Mouse (Mus musculus) forebrain, embryonic 16.5 days (tissue): ENCODE data around the gene Pabpn1. TPM values are rescaled to one million over a fixed set of nuclear protein-coding genes. Genes with fewer than 3 reads are reported as not detected.

ENCODE experiments used
- ATAC-seq: fragments of 200-750 bp; cut with Nextera tagmentation; 2 replicates; pipeline ENCODE4 v1.8.0; 2017; ENCODE audit warnings: mild to moderate bottlenecking, moderate library complexity
- H3K27ac ChIP-seq: fragments of 300-500 bp; sonication (generic); 2 replicates; pipeline ENCODE4 v1.5.1; 2014; ENCODE audit warnings: low read length, control low read depth
- H3K27me3 ChIP-seq: fragments of 300-500 bp; sonication (generic); replicated peaks from 2 replicates; pipeline ENCODE4 v1.6.1; 2014; ENCODE audit warnings: low read length; ENCODE audit not compliant: control insufficient read depth, insufficient read depth
- H3K36me3 ChIP-seq: fragments of 300-500 bp; sonication (generic); 2 replicates; pipeline ENCODE4 v1.6.1; 2014; ENCODE audit not compliant: control insufficient read depth, insufficient read depth
- H3K4me1 ChIP-seq: fragments of 300-500 bp; sonication (generic); replicated peaks from 2 replicates; pipeline ENCODE4 v1.6.1; 2014; ENCODE audit warnings: low read length; ENCODE audit not compliant: control insufficient read depth, insufficient read depth
- H3K4me2 ChIP-seq: fragments of 300-500 bp; sonication (generic); 2 replicates; pipeline ENCODE4 v1.6.1; 2014; ENCODE audit warnings: mild to moderate bottlenecking, low read length, control low read depth
- H3K4me3 ChIP-seq: fragments of 300-500 bp; sonication (generic); replicated peaks from 2 replicates; pipeline ENCODE4 v1.5.1; 2014; ENCODE audit warnings: mild to moderate bottlenecking, low read length, control low read depth
- H3K9ac ChIP-seq: fragments of 300-500 bp; sonication (generic); replicated peaks from 2 replicates; pipeline ENCODE4 v1.6.1; 2014; ENCODE audit warnings: low read depth, low read length, control low read depth
- H3K9me3 ChIP-seq: fragments of 300-500 bp; sonication (generic); 2 replicates; pipeline ENCODE4 v1.6.1; 2016; ENCODE audit warnings: low read length; ENCODE audit not compliant: control insufficient read depth
- WGBS: fragments of 180-500 bp; shearing (Covaris S2); extraction: QIAGEN DNeasy Blood & Tissue Kit; methylation state at CpG from one replicate; pipeline ENCODE4 v1.1.7; 2014; 5-methylcytosine and 5-hydroxymethylcytosine counted together
- polyA plus RNA-seq: library from polyadenylated mRNA; unstranded; fragments of >200 nt; fragmentation: Nextera tagmentation; extraction: Ambion mirVana; gene quantifications from 2 replicates; pipeline ENCODE4 v1.2.1, GENCODE M21; 2015

Pabpn1 gene
- polyA plus RNA-seq, 1 experiment from 2014 or later = 150 TPM

GRCm38 (mm10) chr14:54929801-54930200, 37.5 kb downstream of the Pabpn1 start:
- Histone ChIP-seq H3K4me2 (no peak overlapping the region), H3K36me3 (no peaks in the 10 kb centered on the region), H3K27me3 (no peaks in the 10 kb centered on the region), H3K4me3 (no peak overlapping the region), H3K4me1 (peaks cover 23% of the 10 kb centered on the region), H3K9me3 (no peaks in the 10 kb centered on the region), H3K27ac (no peak overlapping the region), H3K9ac (no peak overlapping the region)
- 84% methylated on average over 5 of the region's 5 CpGs for WGBS
- no peak for ATAC-seq

GRCm38 (mm10) chr14:54930431-54930830, 38.1 kb downstream of the Pabpn1 start:
- Histone ChIP-seq H3K27ac (no peak overlapping the region), H3K4me1 (peaks cover 18% of the 10 kb centered on the region), H3K4me2 (no peak overlapping the region), H3K4me3 (no peak overlapping the region), H3K9me3 (no peaks in the 10 kb centered on the region), H3K9ac (no peak overlapping the region), H3K36me3 (no peaks in the 10 kb centered on the region), H3K27me3 (no peaks in the 10 kb centered on the region)
- 0% methylated on average over 2 of the region's 2 CpGs for WGBS
- ATAC-seq = no peak

GRCm38 (mm10) chr14:54932645-54933150, 40.4 kb downstream of the Pabpn1 start, which contains the start of gene Il25:
Gene Il25 (plus strand): TSS chr14:54932695.
- no peak for ATAC-seq
- Histone ChIP-seq H3K27me3 (no peaks in the 10 kb centered on the region), H3K4me2 (no peak within 1 kb of the TSS), H3K27ac (no peak within 1 kb of the TSS), H3K9ac (no peak within 1 kb of the TSS), H3K4me3 (no peak within 1 kb of the TSS), H3K36me3 (no peaks in the 10 kb centered on the region), H3K9me3 (no peaks in the 10 kb centered on the region), H3K4me1 (peaks cover 6% of the 10 kb centered on the region; the same call in 1 of the 2 replicates)
- 29% methylated on average over 6 of the region's 6 CpGs for WGBS

- no peak within 1 kb of the TSS for H3K4me2 ChIP-seq
- no peaks in the 10 kb centered on the region for H3K27me3 ChIP-seq
- 40% methylated on average over 8 of the region's 8 CpGs for WGBS
- ATAC-seq = peak; percentile 71
- peak within 1 kb of the TSS; percentile 24; the same call in 1 of the 2 replicates for H3K27ac ChIP-seq
- no peak within 1 kb of the TSS for H3K4me3 ChIP-seq
- peaks cover 3% of the 10 kb centered on the region; the same call in 1 of the 2 replicates for H3K4me1 ChIP-seq
- no peaks in the 10 kb centered on the region for H3K36me3 ChIP-seq
- 0 out of 2 replicates have a peak within 1 kb of the TSS, but pooled peaks have one; percentile 26 for H3K9ac ChIP-seq
- no peaks in the 10 kb centered on the region for H3K9me3 ChIP-seq
Measured at GRCm38 (mm10) chr14:54935904-54936830, 43.9 kb downstream of the Pabpn1 start, which contains the start of gene Cmtm5. Gene Cmtm5 (plus strand): TSS chr14:54936261.

- Histone ChIP-seq H3K4me2 (no peak overlapping the region), H3K9ac (no peak overlapping the region), H3K27me3 (no peaks in the 10 kb centered on the region), H3K4me1 (peaks cover 3% of the 10 kb centered on the region; the same call in 1 of the 2 replicates), H3K9me3 (no peaks in the 10 kb centered on the region), H3K27ac (peak overlapping the region; percentile 24; the same call in 1 of the 2 replicates), H3K4me3 (no peak overlapping the region), H3K36me3 (no peaks in the 10 kb centered on the region)
- no peak for ATAC-seq
- 72% methylated on average over 6 of the region's 6 CpGs for WGBS
Measured at GRCm38 (mm10) chr14:54936831-54937160, 44.5 kb downstream of the Pabpn1 start.

- H3K36me3 ChIP-seq = no peaks in the 10 kb centered on the region
- no peak overlapping the region for H3K9ac ChIP-seq
- no peak overlapping the region for H3K4me3 ChIP-seq
- H3K9me3 ChIP-seq = no peaks in the 10 kb centered on the region
- 93% methylated on average over 16 of the region's 16 CpGs for WGBS
- H3K4me1 ChIP-seq = peaks cover 3% of the 10 kb centered on the region; the same call in 1 of the 2 replicates
- H3K27ac ChIP-seq = no peak overlapping the region
- H3K27me3 ChIP-seq = no peaks in the 10 kb centered on the region
- no peak overlapping the region for H3K4me2 ChIP-seq
- no peak for ATAC-seq
Measured at GRCm38 (mm10) chr14:54937361-54938182, 45.3 kb downstream of the Pabpn1 start.

GRCm38 (mm10) chr14:54938431-54939219, 46.3 kb downstream of the Pabpn1 start:
- Histone ChIP-seq H3K9me3 (no peaks in the 10 kb centered on the region), H3K27ac (no peak overlapping the region), H3K36me3 (no peaks in the 10 kb centered on the region), H3K9ac (no peak overlapping the region), H3K4me1 (peaks cover 3% of the 10 kb centered on the region; the same call in 1 of the 2 replicates), H3K27me3 (no peaks in the 10 kb centered on the region), H3K4me2 (no peak overlapping the region), H3K4me3 (no peak overlapping the region)
- 81% methylated on average over 15 of the region's 15 CpGs for WGBS
- ATAC-seq = no peak

- Histone ChIP-seq H3K9ac (no peak overlapping the region), H3K4me2 (no peak overlapping the region), H3K4me3 (no peak overlapping the region), H3K27ac (no peak overlapping the region), H3K36me3 (no peaks in the 10 kb centered on the region), H3K27me3 (no peaks in the 10 kb centered on the region), H3K9me3 (no peaks in the 10 kb centered on the region), H3K4me1 (peaks cover 3% of the 10 kb centered on the region; the same call in 1 of the 2 replicates)
- WGBS = 54% methylated on average over 12 of the region's 12 CpGs
- ATAC-seq = no peak
Measured at GRCm38 (mm10) chr14:54939434-54940175, 47.3 kb downstream of the Pabpn1 start.
